Mouse (Mus musculus): ENCODE results near the gene Mybpc3. TPM values are rescaled to one million over a fixed set of nuclear protein-coding genes. Genes with fewer than 3 reads are reported as not detected.
"Not testable (repeated sequence)": the region's sequence is repeated elsewhere in the genome, so short reads cannot be mapped to it uniquely, and the experiment has no call there.

Mybpc3 gene
- polyA plus RNA-seq, 1 experiment, result 0.14 TPM

- no peak for TF ChIP-seq CTCF (conservative IDR thresholded peaks at IDR 0.05; ENCODE audit: insufficient read depth, insufficient read length, low read depth, low read length)
- no peak for TF ChIP-seq POLR2A (IDR thresholded peaks at IDR 0.05; ENCODE audit: low read depth, low read length)
- no peaks in the 10 kb centered on the region for H3K27me3 ChIP-seq (replicated peaks; ENCODE audit: control insufficient read depth, insufficient read depth, low read length)
- H3K4me3 ChIP-seq (ENCODE audit: insufficient read depth, low read depth, low read length), result no peak overlapping the region
- 84% methylated on average over 3 of the region's 3 CpGs for WGBS
- no peaks in the 10 kb centered on the region for H3K36me3 ChIP-seq (ENCODE audit: control insufficient read depth, insufficient read depth, low read length)
- no peak for DNase-seq
- H3K4me1 ChIP-seq (ENCODE audit: control insufficient read depth, insufficient read depth, low read length), result no peaks in the 10 kb centered on the region
- peak overlapping the region; percentile 2; the same call in 1 of the 2 replicates for H3K27ac ChIP-seq (ENCODE audit: insufficient read depth, low read depth, low read length)
Observed at GRCm38 (mm10) chr2:91108156-91108555, 9.8 kb upstream of the Mybpc3 start.

- H3K36me3 ChIP-seq (ENCODE audit: control insufficient read depth, insufficient read depth, low read length), result no peaks in the 10 kb centered on the region
- no peaks in the 10 kb centered on the region for H3K4me1 ChIP-seq (ENCODE audit: control insufficient read depth, insufficient read depth, low read length)
- no peak overlapping the region for H3K4me3 ChIP-seq (ENCODE audit: insufficient read depth, low read depth, low read length)
- WGBS, result 73% methylated on average over 5 of the region's 5 CpGs
- H3K27me3 ChIP-seq (replicated peaks; ENCODE audit: control insufficient read depth, insufficient read depth, low read length), result no peaks in the 10 kb centered on the region
- DNase-seq, result no peak
- no peak for TF ChIP-seq CTCF (conservative IDR thresholded peaks at IDR 0.05; ENCODE audit: insufficient read depth, insufficient read length, low read depth, low read length)
- no peak for TF ChIP-seq POLR2A (IDR thresholded peaks at IDR 0.05; ENCODE audit: low read depth, low read length)
- H3K27ac ChIP-seq (ENCODE audit: insufficient read depth, low read depth, low read length), result no peak overlapping the region
Observed at GRCm38 (mm10) chr2:91109241-91109640, 8.7 kb upstream of the Mybpc3 start.

- Histone ChIP-seq H3K27me3 (replicated peaks; ENCODE audit: control insufficient read depth, insufficient read depth, low read length) (no peaks in the 10 kb centered on the region), H3K4me1 (ENCODE audit: control insufficient read depth, insufficient read depth, low read length) (no peaks in the 10 kb centered on the region), H3K27ac (ENCODE audit: insufficient read depth, low read depth, low read length) (no peak overlapping the region), H3K4me3 (ENCODE audit: insufficient read depth, low read depth, low read length) (no peak overlapping the region), H3K36me3 (ENCODE audit: control insufficient read depth, insufficient read depth, low read length) (no peaks in the 10 kb centered on the region)
- WGBS, result 90% methylated on average over 5 of the region's 5 CpGs
- no peak for DNase-seq
- TF ChIP-seq POLR2A (IDR thresholded peaks at IDR 0.05; ENCODE audit: low read depth, low read length) (no peak), CTCF (conservative IDR thresholded peaks at IDR 0.05; ENCODE audit: insufficient read depth, insufficient read length, low read depth, low read length) (no peak)
Observed at GRCm38 (mm10) chr2:91109807-91110385, 8.0 kb upstream of the Mybpc3 start.

- Histone ChIP-seq H3K36me3 (ENCODE audit: control insufficient read depth, insufficient read depth, low read length) (no peaks in the 10 kb centered on the region), H3K27me3 (replicated peaks; ENCODE audit: control insufficient read depth, insufficient read depth, low read length) (no peaks in the 10 kb centered on the region), H3K27ac (ENCODE audit: insufficient read depth, low read depth, low read length) (no peak overlapping the region), H3K4me1 (ENCODE audit: control insufficient read depth, insufficient read depth, low read length) (no peaks in the 10 kb centered on the region), H3K4me3 (ENCODE audit: insufficient read depth, low read depth, low read length) (no peak overlapping the region)
- 77% methylated on average over 6 of the region's 6 CpGs for WGBS
- DNase-seq, result no peak
- TF ChIP-seq CTCF (conservative IDR thresholded peaks at IDR 0.05; ENCODE audit: insufficient read depth, insufficient read length, low read depth, low read length), result no peak
- no peak for TF ChIP-seq POLR2A (IDR thresholded peaks at IDR 0.05; ENCODE audit: low read depth, low read length)
Observed at GRCm38 (mm10) chr2:91110429-91110828, 7.5 kb upstream of the Mybpc3 start.

- DNase-seq; H3K27ac ChIP-seq (ENCODE audit: insufficient read depth, low read depth, low read length); H3K36me3 ChIP-seq (ENCODE audit: control insufficient read depth, insufficient read depth, low read length); H3K4me3 ChIP-seq (ENCODE audit: insufficient read depth, low read depth, low read length); H3K4me1 ChIP-seq (ENCODE audit: control insufficient read depth, insufficient read depth, low read length); H3K27me3 ChIP-seq (replicated peaks; ENCODE audit: control insufficient read depth, insufficient read depth, low read length): not testable (repeated sequence)
- 87% methylated on average over 3 of the region's 3 CpGs for WGBS
Observed at GRCm38 (mm10) chr2:91111832-91112231, 6.1 kb upstream of the Mybpc3 start.

GRCm38 (mm10) chr2:91112491-91112890, 5.5 kb upstream of the Mybpc3 start:
- Histone ChIP-seq H3K4me1 (ENCODE audit: control insufficient read depth, insufficient read depth, low read length) (no peaks in the 10 kb centered on the region), H3K27me3 (replicated peaks; ENCODE audit: control insufficient read depth, insufficient read depth, low read length) (no peaks in the 10 kb centered on the region), H3K36me3 (ENCODE audit: control insufficient read depth, insufficient read depth, low read length) (no peaks in the 10 kb centered on the region), H3K4me3 (ENCODE audit: insufficient read depth, low read depth, low read length) (no peak overlapping the region), H3K27ac (ENCODE audit: insufficient read depth, low read depth, low read length) (peak overlapping the region; percentile 82)
- 41% methylated on average over 4 of the region's 4 CpGs for WGBS
- DNase-seq, result peak; percentile 74
- TF ChIP-seq CTCF (conservative IDR thresholded peaks at IDR 0.05; ENCODE audit: insufficient read depth, insufficient read length, low read depth, low read length) (no peak), POLR2A (IDR thresholded peaks at IDR 0.05; ENCODE audit: low read depth, low read length) (no peak)

GRCm38 (mm10) chr2:91113334-91113733, 4.6 kb upstream of the Mybpc3 start:
- no peaks in the 10 kb centered on the region for H3K27me3 ChIP-seq (replicated peaks; ENCODE audit: control insufficient read depth, insufficient read depth, low read length)
- H3K4me3 ChIP-seq (ENCODE audit: insufficient read depth, low read depth, low read length), result no peak overlapping the region
- H3K4me1 ChIP-seq (ENCODE audit: control insufficient read depth, insufficient read depth, low read length), result no peaks in the 10 kb centered on the region
- WGBS, result 73% methylated on average over 10 of the region's 10 CpGs
- peak overlapping the region; percentile 82 for H3K27ac ChIP-seq (ENCODE audit: insufficient read depth, low read depth, low read length)
- no peak for DNase-seq
- TF ChIP-seq POLR2A (IDR thresholded peaks at IDR 0.05; ENCODE audit: low read depth, low read length) (no peak), CTCF (conservative IDR thresholded peaks at IDR 0.05; ENCODE audit: insufficient read depth, insufficient read length, low read depth, low read length) (no peak)
- H3K36me3 ChIP-seq (ENCODE audit: control insufficient read depth, insufficient read depth, low read length), result no peaks in the 10 kb centered on the region

Data from kidney, adult 2 months (tissue).